Mouse (Mus musculus): ENCODE results near the gene Mecom. TPM values are rescaled to one million over a fixed set of nuclear protein-coding genes. Genes with fewer than 3 reads are reported as not detected.
"Not testable (repeated sequence)": the region's sequence is repeated elsewhere in the genome, so short reads cannot be mapped to it uniquely, and the experiment has no call there.

The Mecom gene
- total RNA-seq, 1 experiment: 2.3 TPM

GRCm38 (mm10) chr3:30428877-30429276 lies 118.9 kb downstream of the Mecom start:
- Histone ChIP-seq H3K4me1 (ENCODE audit: control insufficient read depth in 2 of 2, insufficient read depth in 2 of 2, low read length in 2 of 2, poor library complexity in 1 of 2) (no peaks in the 10 kb centered on the region), H3K9ac (ENCODE audit: insufficient read depth, low read depth, low read length, poor library complexity, severe bottlenecking) (no peak overlapping the region), H3K27ac (ENCODE audit: insufficient read depth, low read depth, low read length, poor library complexity, severe bottlenecking) (no peak overlapping the region), H3K36me3 (ENCODE audit: control insufficient read depth, insufficient read depth, low read length, poor library complexity, severe bottlenecking) (no peaks in the 10 kb centered on the region), H3K9me3 (ENCODE audit: control insufficient read depth, insufficient read depth, low read depth, low read length) (no peaks in the 10 kb centered on the region), H3K4me3 (ENCODE audit: insufficient read depth in 1 of 2, low read depth in 1 of 2, low read length in 2 of 2, poor library complexity in 1 of 2, severe bottlenecking in 1 of 2) (no peak overlapping the region)
- in situ Hi-C loops (cut with MboI; ENCODE audit: low sequenced_read_pairs in 2 of 2, unreplicated experiment in 2 of 2): no loop called here
- TF ChIP-seq HCFC1 (IDR thresholded peaks at IDR 0.05; ENCODE audit: borderline replicate concordance, insufficient read depth, low read length) (no peak), ZC3H11A (IDR thresholded peaks at IDR 0.05; ENCODE audit: borderline replicate concordance, low read depth, low read length) (no peak), CHD2 (IDR thresholded peaks at IDR 0.05; ENCODE audit: low read depth, low read length) (no peak), ZNF384 (IDR thresholded peaks at IDR 0.05; ENCODE audit: low read depth, low read length) (no peak), MAFK (IDR thresholded peaks at IDR 0.05; ENCODE audit: insufficient read depth, low read depth, low read length) (no peak)
- DNase-seq (ENCODE audit: low read depth, low spot score): no peak

- no peaks in the 10 kb centered on the region for H3K36me3 ChIP-seq (ENCODE audit: control insufficient read depth, insufficient read depth, low read length, poor library complexity, severe bottlenecking)
- DNase-seq (ENCODE audit: low read depth, low spot score): no peak
- H3K4me3 ChIP-seq (ENCODE audit: insufficient read depth in 1 of 2, low read depth in 1 of 2, low read length in 2 of 2, poor library complexity in 1 of 2, severe bottlenecking in 1 of 2): no peak overlapping the region
- no peaks in the 10 kb centered on the region for H3K9me3 ChIP-seq (ENCODE audit: control insufficient read depth, insufficient read depth, low read depth, low read length)
- no peak overlapping the region for H3K27ac ChIP-seq (ENCODE audit: insufficient read depth, low read depth, low read length, poor library complexity, severe bottlenecking)
- in situ Hi-C loops (cut with MboI; ENCODE audit: low sequenced_read_pairs in 2 of 2, unreplicated experiment in 2 of 2): no loop called here
- H3K9ac ChIP-seq (ENCODE audit: insufficient read depth, low read depth, low read length, poor library complexity, severe bottlenecking): no peak overlapping the region
- H3K4me1 ChIP-seq (ENCODE audit: control insufficient read depth in 2 of 2, insufficient read depth in 2 of 2, low read length in 2 of 2, poor library complexity in 1 of 2): no peaks in the 10 kb centered on the region
- no peak for TF ChIP-seq HCFC1 (IDR thresholded peaks at IDR 0.05; ENCODE audit: borderline replicate concordance, insufficient read depth, low read length)
- TF ChIP-seq ZNF384 (IDR thresholded peaks at IDR 0.05; ENCODE audit: low read depth, low read length): no peak
- no peak for TF ChIP-seq ZC3H11A (IDR thresholded peaks at IDR 0.05; ENCODE audit: borderline replicate concordance, low read depth, low read length)
- TF ChIP-seq CHD2 (IDR thresholded peaks at IDR 0.05; ENCODE audit: low read depth, low read length): no peak
- TF ChIP-seq MAFK (IDR thresholded peaks at IDR 0.05; ENCODE audit: insufficient read depth, low read depth, low read length): no peak
Observed at GRCm38 (mm10) chr3:30424036-30424435, 123.8 kb downstream of the Mecom start.

GRCm38 (mm10) chr3:30421948-30422347 lies 125.9 kb downstream of the Mecom start:
- H3K4me3 ChIP-seq (ENCODE audit: insufficient read depth in 1 of 2, low read depth in 1 of 2, low read length in 2 of 2, poor library complexity in 1 of 2, severe bottlenecking in 1 of 2); H3K9ac ChIP-seq (ENCODE audit: insufficient read depth, low read depth, low read length, poor library complexity, severe bottlenecking); in situ Hi-C loops (cut with MboI; ENCODE audit: low sequenced_read_pairs in 2 of 2, unreplicated experiment in 2 of 2); H3K36me3 ChIP-seq (ENCODE audit: control insufficient read depth, insufficient read depth, low read length, poor library complexity, severe bottlenecking); H3K9me3 ChIP-seq (ENCODE audit: control insufficient read depth, insufficient read depth, low read depth, low read length); H3K4me1 ChIP-seq (ENCODE audit: control insufficient read depth in 2 of 2, insufficient read depth in 2 of 2, low read length in 2 of 2, poor library complexity in 1 of 2); H3K27ac ChIP-seq (ENCODE audit: insufficient read depth, low read depth, low read length, poor library complexity, severe bottlenecking); DNase-seq (ENCODE audit: low read depth, low spot score): not testable (repeated sequence)

- no peaks in the 10 kb centered on the region for H3K4me1 ChIP-seq (ENCODE audit: control insufficient read depth in 2 of 2, insufficient read depth in 2 of 2, low read length in 2 of 2, poor library complexity in 1 of 2)
- H3K9ac ChIP-seq (ENCODE audit: insufficient read depth, low read depth, low read length, poor library complexity, severe bottlenecking): no peak overlapping the region
- TF ChIP-seq ZNF384 (IDR thresholded peaks at IDR 0.05; ENCODE audit: low read depth, low read length) (no peak), ZC3H11A (IDR thresholded peaks at IDR 0.05; ENCODE audit: borderline replicate concordance, low read depth, low read length) (no peak), MAFK (IDR thresholded peaks at IDR 0.05; ENCODE audit: insufficient read depth, low read depth, low read length) (no peak), CHD2 (IDR thresholded peaks at IDR 0.05; ENCODE audit: low read depth, low read length) (no peak), HCFC1 (IDR thresholded peaks at IDR 0.05; ENCODE audit: borderline replicate concordance, insufficient read depth, low read length) (no peak)
- no peak overlapping the region for H3K4me3 ChIP-seq (ENCODE audit: insufficient read depth in 1 of 2, low read depth in 1 of 2, low read length in 2 of 2, poor library complexity in 1 of 2, severe bottlenecking in 1 of 2)
- H3K9me3 ChIP-seq (ENCODE audit: control insufficient read depth, insufficient read depth, low read depth, low read length): no peaks in the 10 kb centered on the region
- in situ Hi-C loops (cut with MboI; ENCODE audit: low sequenced_read_pairs in 2 of 2, unreplicated experiment in 2 of 2): no loop called here
- H3K27ac ChIP-seq (ENCODE audit: insufficient read depth, low read depth, low read length, poor library complexity, severe bottlenecking): no peak overlapping the region
- H3K36me3 ChIP-seq (ENCODE audit: control insufficient read depth, insufficient read depth, low read length, poor library complexity, severe bottlenecking): no peaks in the 10 kb centered on the region
- no peak for DNase-seq (ENCODE audit: low read depth, low spot score)
Observed at GRCm38 (mm10) chr3:30420899-30421298, 126.9 kb downstream of the Mecom start.

- H3K4me1 ChIP-seq (ENCODE audit: control insufficient read depth in 2 of 2, insufficient read depth in 2 of 2, low read length in 2 of 2, poor library complexity in 1 of 2): no peaks in the 10 kb centered on the region
- H3K27ac ChIP-seq (ENCODE audit: insufficient read depth, low read depth, low read length, poor library complexity, severe bottlenecking): no peak overlapping the region
Observed at GRCm38 (mm10) chr3:30414173-30414572, 133.6 kb downstream of the Mecom start.

More at GRCm38 (mm10) chr3:30414173-30414572, 133.6 kb downstream of the Mecom start:
- in situ Hi-C loops (cut with MboI; ENCODE audit: low sequenced_read_pairs in 2 of 2, unreplicated experiment in 2 of 2): no loop called here
- Histone ChIP-seq H3K9me3 (ENCODE audit: control insufficient read depth, insufficient read depth, low read depth, low read length) (no peaks in the 10 kb centered on the region), H3K4me3 (ENCODE audit: insufficient read depth in 1 of 2, low read depth in 1 of 2, low read length in 2 of 2, poor library complexity in 1 of 2, severe bottlenecking in 1 of 2) (no peak overlapping the region), H3K36me3 (ENCODE audit: control insufficient read depth, insufficient read depth, low read length, poor library complexity, severe bottlenecking) (no peaks in the 10 kb centered on the region), H3K9ac (ENCODE audit: insufficient read depth, low read depth, low read length, poor library complexity, severe bottlenecking) (no peak overlapping the region)
- no peak for DNase-seq (ENCODE audit: low read depth, low spot score)
- TF ChIP-seq ZNF384 (IDR thresholded peaks at IDR 0.05; ENCODE audit: low read depth, low read length) (no peak), HCFC1 (IDR thresholded peaks at IDR 0.05; ENCODE audit: borderline replicate concordance, insufficient read depth, low read length) (no peak), ZC3H11A (IDR thresholded peaks at IDR 0.05; ENCODE audit: borderline replicate concordance, low read depth, low read length) (no peak)
